Mouse (Mus musculus): Measurements from ENCODE around the gene 1700123O20Rik.

1700123O20Rik gene

GRCm38 (mm10) chr14:54686063-54686521, at the start of gene 1700123O20Rik:
Gene 1700123O20Rik, plus strand, starts transcription at chr14:54686216.
- no peak for DNase-seq (ENCODE audit: low read depth)

- peak; percentile 82 for DNase-seq (ENCODE audit: low read depth)
Measured at GRCm38 (mm10) chr14:54636954-54637353, 49.1 kb upstream of the 1700123O20Rik start.

- DNase-seq (ENCODE audit: low read depth) = no peak
Measured at GRCm38 (mm10) chr14:54638210-54638609, 47.8 kb upstream of the 1700123O20Rik start.

- DNase-seq (ENCODE audit: low read depth) = peak; percentile 23
Measured at GRCm38 (mm10) chr14:54640121-54640520, 45.9 kb upstream of the 1700123O20Rik start.

GRCm38 (mm10) chr14:54640946-54641304, 45.1 kb upstream of the 1700123O20Rik start, which contains the start of gene Gm17606:
Gene Gm17606, plus strand, starts transcription at chr14:54640952.
- DNase-seq (ENCODE audit: low read depth) = no peak

- peak; percentile 92 for DNase-seq (ENCODE audit: low read depth)
Measured at GRCm38 (mm10) chr14:54641305-54641969, 44.6 kb upstream of the 1700123O20Rik start, which contains the start of gene Cdh24. Gene Cdh24, minus strand, starts transcription at chr14:54641364.

GRCm38 (mm10) chr14:54642224-54642944, 43.6 kb upstream of the 1700123O20Rik start:
- no peak for DNase-seq (ENCODE audit: low read depth)

GRCm38 (mm10) chr14:54643011-54643410, 43.0 kb upstream of the 1700123O20Rik start:
- no peak for DNase-seq (ENCODE audit: low read depth)

GRCm38 (mm10) chr14:54644294-54644693, 41.7 kb upstream of the 1700123O20Rik start:
- no peak for DNase-seq (ENCODE audit: low read depth)

- no peak for DNase-seq (ENCODE audit: low read depth)
Measured at GRCm38 (mm10) chr14:54646455-54646854, 39.6 kb upstream of the 1700123O20Rik start.

GRCm38 (mm10) chr14:54646898-54647636, 38.9 kb upstream of the 1700123O20Rik start:
- no peak for DNase-seq (ENCODE audit: low read depth)

GRCm38 (mm10) chr14:54647900-54648299, 38.1 kb upstream of the 1700123O20Rik start:
- no peak for DNase-seq (ENCODE audit: low read depth)

- DNase-seq (ENCODE audit: low read depth) = peak; percentile 95
Measured at GRCm38 (mm10) chr14:54650621-54651454, 35.2 kb upstream of the 1700123O20Rik start.

- no peak for DNase-seq (ENCODE audit: low read depth)
Measured at GRCm38 (mm10) chr14:54651556-54651955, 34.5 kb upstream of the 1700123O20Rik start.

- DNase-seq (ENCODE audit: low read depth) = no peak
Measured at GRCm38 (mm10) chr14:54652787-54653186, 33.2 kb upstream of the 1700123O20Rik start.

- peak; percentile 84 for DNase-seq (ENCODE audit: low read depth)
Measured at GRCm38 (mm10) chr14:54653496-54653895, 32.5 kb upstream of the 1700123O20Rik start.

- DNase-seq (ENCODE audit: low read depth) = no peak
Measured at GRCm38 (mm10) chr14:54660009-54660408, 26.0 kb upstream of the 1700123O20Rik start.

GRCm38 (mm10) chr14:54664477-54665222, 21.4 kb upstream of the 1700123O20Rik start:
- DNase-seq (ENCODE audit: low read depth) = no peak

GRCm38 (mm10) chr14:54669381-54669780, 16.6 kb upstream of the 1700123O20Rik start:
- peak; percentile 68 for DNase-seq (ENCODE audit: low read depth)

- DNase-seq (ENCODE audit: low read depth) = no peak
Measured at GRCm38 (mm10) chr14:54674317-54674716, 11.7 kb upstream of the 1700123O20Rik start.

- DNase-seq (ENCODE audit: low read depth) = no peak
Measured at GRCm38 (mm10) chr14:54676290-54676689, 9.7 kb upstream of the 1700123O20Rik start.

All from naive thymus-derived CD4-positive, alpha-beta T cell, adult 2 months (primary cell).